Mouse (Mus musculus) urinary bladder, adult 2 months (tissue): Measurements from ENCODE around the gene Hspg2. TPM values are rescaled to one million over a fixed set of nuclear protein-coding genes. Genes with fewer than 3 reads are reported as not detected.

Experiments used
- polyA plus RNA-seq: library from polyadenylated mRNA; depleted of rRNA; stranded (reverse); fragments of >200 nt; gene quantifications from 2 replicates; pipeline ENCODE4 v1.2.3, GENCODE M21; 2012; rRNA removed

Gene Hspg2
- polyA plus RNA-seq, 1 experiment: 35.5 TPM

Other genes with a start within 250 kb of the Hspg2 start
- 25.1 and 28.3 TPM in 2 replicates for gene Wnt4, start 191.3 kb upstream of the Hspg2 start, polyA plus RNA-seq
- 326 and 339 TPM in 2 replicates for gene Cdc42, start 111.0 kb upstream of the Hspg2 start, polyA plus RNA-seq
- not detected in 2 replicates for gene Cela3a, start 59.0 kb upstream of the Hspg2 start, polyA plus RNA-seq
- gene Cela3b, start 38.2 kb upstream of the Hspg2 start, polyA plus RNA-seq: 0.34 TPM in 1 of 2 replicates, not detected in the other
- not detected in 2 replicates for gene 1700013G24Rik, start 15.5 kb upstream of the Hspg2 start, polyA plus RNA-seq
- not detected in 2 replicates for gene Ldlrad2, start 105.8 kb downstream of the Hspg2 start, polyA plus RNA-seq
- gene Usp48, start 125.0 kb downstream of the Hspg2 start, polyA plus RNA-seq: 75.9 and 80.7 TPM in 2 replicates
- gene Rap1gap, start 196.0 kb downstream of the Hspg2 start, polyA plus RNA-seq: 51.1 and 66.6 TPM in 2 replicates